Mouse (Mus musculus) heart, postnatal 14 days (tissue): ENCODE data around the gene Gm44579. TPM values are rescaled to one million over a fixed set of nuclear protein-coding genes. Genes with fewer than 3 reads are reported as not detected.

Experiments
- DNase-seq, 2 experiments: peaks; one replicate each; pipeline ENCODE4 v3.0.0; 2021 to 2022
- intact Hi-C: fragments of 180-260 bp; cut with DNase I; formaldehyde crosslinking; loops from one replicate; pipeline ENCODE4 v1.15.1; 2025
- total RNA-seq, 2 experiments: library from RNA; stranded (reverse); gene quantifications; 2 replicates each; pipeline ENCODE4 v1.2.3; 2021

The Gm44579 gene
- total RNA-seq, 2 experiments from 2014 or later, result not detected

DNA sequence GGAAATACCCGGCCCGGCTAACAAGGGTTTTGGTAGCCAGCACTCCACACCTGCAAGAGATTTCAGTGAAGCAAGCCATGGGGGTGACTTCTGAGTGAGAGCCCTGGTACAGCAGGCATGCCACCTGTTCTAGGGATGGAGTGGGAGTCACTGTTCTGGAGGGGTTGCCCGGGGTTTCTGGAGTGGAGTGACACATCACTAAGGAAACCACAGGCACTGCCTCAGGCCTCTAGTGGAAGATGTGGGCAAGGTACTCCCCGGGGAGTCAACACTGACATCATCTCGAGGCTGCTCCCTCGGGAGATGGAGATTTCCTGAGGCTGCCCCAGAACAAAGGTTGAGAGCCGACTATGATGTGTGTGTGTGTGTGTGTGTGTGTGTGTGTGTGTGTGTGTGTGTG is 50.4 kb downstream of the Gm44579 start:
- intact Hi-C loops, result loop anchor here (5.0 kb wide), 1 partner anchor 208 kb away; the partner anchor contains the start of gene Tmem106c
- DNase-seq, result no peak

GRCm38 (mm10) chr15:98168622-98169004 is 52.2 kb downstream of the Gm44579 start:
- no peak for DNase-seq
- intact Hi-C loops, result no loop called here

DNA sequence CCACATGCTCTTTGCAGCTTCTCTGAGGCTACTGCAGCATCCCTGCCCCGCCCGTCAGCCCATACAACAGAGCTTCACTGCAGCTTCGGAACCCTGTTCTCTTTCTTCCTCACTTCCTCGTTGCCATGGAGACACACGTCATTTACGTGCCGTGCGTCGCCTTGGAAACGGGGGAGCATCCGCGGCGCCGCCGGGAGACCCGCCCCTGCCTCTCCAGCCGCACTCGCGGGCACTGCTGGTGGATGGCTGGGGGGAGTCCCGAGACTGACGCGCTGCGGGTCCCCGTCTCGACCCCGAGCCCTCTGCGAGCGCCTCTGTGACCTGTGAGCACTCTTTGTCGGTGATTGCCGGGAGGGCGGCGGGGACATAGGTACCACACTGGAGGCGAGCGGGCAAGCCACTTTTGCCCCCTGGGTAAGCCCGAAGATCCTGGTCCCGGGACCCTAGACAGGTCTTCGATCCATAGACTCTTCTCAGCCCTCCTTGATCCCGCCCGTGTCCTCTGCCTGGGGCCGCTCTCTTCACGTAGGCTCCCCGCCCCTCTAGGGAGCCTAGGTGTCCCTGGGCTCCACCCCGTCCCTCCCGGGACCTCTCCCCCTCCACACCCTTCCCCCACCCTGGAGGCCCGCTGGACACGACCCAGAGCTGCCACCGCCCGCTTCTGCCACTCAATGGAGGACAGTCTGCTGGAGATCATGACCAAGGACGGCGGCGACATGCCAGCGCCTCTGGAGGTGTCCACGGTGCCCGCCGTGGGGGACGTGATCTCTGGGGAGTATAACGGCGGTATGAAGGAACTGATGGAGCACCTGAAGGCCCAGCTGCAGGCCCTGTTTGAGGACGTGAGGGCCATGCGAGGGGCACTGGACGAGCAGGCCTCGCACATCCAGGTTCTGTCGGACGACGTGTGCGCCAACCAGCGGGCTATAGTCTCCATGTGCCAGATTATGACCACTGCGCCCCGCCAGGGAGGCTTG is 52.8 kb downstream of the Gm44579 start:
- intact Hi-C loops, result no loop called here
- DNase-seq, result peak; percentile 64 to 75

GRCm38 (mm10) chr15:98166963-98167644 is 53.7 kb downstream of the Gm44579 start, which contains the start of gene Ccdc184:
Gene Ccdc184 (plus strand): TSS chr15:98167158.
- intact Hi-C loops, result no loop called here

DNA sequence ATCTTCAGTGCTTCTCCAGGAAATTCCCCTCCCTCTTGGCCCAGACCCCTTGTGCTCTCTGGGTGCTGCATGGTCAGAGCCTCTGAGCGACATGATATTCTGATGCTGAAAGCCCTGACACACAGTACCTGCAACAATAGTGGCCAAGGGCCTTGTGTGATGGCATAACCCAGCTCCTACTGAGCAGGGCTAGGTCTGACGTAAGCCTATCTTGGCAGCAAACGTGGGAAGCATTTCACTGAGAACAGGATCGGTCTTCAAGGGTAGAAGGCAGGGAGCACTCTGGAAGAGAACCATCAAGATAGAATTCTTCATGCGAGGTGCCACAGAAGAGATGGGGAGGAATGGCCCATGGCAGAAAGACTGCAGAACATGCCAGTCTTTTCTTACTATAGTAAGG is 55.3 kb downstream of the Gm44579 start, which contains the start of gene Asb8:
Gene Asb8 (minus strand): TSS at position 101 of the 400 bp plus-strand sequence.
- no peak for DNase-seq
- intact Hi-C loops, result no loop called here

More at GRCm38 (mm10) chr15:98166963-98167644, 53.7 kb downstream of the Gm44579 start, which contains the start of gene Ccdc184:
- no peak for DNase-seq

DNA sequence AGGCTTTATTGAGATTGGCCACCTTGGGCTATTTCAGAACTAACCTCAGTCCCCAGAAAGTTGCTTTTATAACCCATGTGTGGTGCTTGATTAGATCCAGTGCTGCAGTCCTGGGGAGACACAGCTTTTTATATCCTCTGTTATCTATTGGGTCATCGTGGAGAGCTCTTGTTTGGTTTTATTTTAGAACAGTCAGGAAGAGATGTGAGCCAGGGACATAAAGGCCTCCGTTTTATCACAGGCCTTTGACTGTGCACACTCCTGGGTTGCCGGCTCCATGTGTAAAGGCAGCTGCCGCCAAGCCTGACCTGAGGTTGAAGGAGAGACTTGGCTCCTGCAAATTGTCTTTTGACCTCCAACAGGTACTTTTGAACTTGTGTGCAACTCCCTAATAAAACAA is 58.2 kb downstream of the Gm44579 start:
- no peak for DNase-seq
- intact Hi-C loops, result no loop called here

- DNase-seq, result no peak
- intact Hi-C loops, result no loop called here
Observed at GRCm38 (mm10) chr15:98161026-98161805, 59.6 kb downstream of the Gm44579 start.

DNA sequence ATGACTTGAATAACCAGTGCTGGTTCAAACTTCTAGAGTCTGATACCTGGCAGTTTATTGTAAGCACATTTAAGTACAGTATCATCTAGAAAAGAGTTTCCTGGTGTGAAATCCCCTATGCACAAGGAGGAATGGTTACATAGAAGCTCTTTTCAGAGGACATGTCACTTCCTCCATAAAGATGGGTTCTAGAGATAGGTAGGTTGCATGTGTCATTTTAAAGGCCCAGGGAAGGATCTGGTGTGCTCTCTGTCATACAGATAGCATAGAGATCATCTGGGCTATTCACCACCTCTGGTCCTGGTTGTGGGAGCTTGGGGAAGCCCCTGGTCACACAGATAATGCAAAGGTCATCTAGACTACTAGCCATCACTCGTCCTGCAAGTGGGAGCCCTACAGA is 63.5 kb downstream of the Gm44579 start:
- intact Hi-C loops, result no loop called here
- no peak for DNase-seq

DNA sequence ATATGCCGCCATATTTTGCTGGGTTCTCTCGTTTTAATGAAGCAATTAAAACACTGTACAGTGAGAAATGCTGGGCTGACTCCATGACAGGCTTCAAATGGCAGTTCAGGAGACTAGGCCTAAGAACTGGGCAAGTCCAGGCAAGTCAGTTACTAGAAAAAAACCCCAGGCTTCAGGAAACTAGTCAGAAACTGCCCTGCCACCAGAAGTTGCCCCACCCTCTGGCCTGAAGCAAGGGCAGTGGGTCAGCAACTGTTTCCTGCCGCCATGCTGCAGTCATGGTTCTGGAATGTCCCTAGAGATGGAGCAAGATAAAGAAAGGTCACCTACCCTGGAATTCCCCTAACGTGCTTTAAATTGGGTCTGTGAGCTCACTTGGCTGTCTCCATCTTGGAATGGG is 64.8 kb downstream of the Gm44579 start:
- intact Hi-C loops, result no loop called here
- DNase-seq, result no peak

- no peak for DNase-seq
- intact Hi-C loops, result no loop called here
Observed at GRCm38 (mm10) chr15:98155272-98155671, 65.5 kb downstream of the Gm44579 start.

DNA sequence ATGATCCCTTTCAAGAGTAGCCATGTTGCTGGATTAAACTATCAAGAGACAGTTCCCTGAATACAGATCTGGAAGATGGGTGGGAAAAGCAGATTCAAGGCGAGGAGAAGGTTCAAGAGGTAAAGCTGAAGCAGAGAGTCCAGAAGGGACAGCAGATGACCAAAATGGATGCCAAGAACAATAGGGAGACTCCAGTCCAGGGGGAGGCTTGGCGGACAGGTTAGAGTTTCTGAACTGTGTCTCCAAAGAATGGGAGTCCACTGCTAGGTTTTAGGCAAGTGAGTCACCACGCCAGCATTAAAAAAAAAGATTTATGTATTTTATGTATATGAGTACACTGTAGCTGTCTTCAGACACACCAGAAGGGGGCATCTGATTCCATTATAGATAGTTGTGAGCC is 66.1 kb downstream of the Gm44579 start:
- intact Hi-C loops, result no loop called here
- no peak for DNase-seq

DNA sequence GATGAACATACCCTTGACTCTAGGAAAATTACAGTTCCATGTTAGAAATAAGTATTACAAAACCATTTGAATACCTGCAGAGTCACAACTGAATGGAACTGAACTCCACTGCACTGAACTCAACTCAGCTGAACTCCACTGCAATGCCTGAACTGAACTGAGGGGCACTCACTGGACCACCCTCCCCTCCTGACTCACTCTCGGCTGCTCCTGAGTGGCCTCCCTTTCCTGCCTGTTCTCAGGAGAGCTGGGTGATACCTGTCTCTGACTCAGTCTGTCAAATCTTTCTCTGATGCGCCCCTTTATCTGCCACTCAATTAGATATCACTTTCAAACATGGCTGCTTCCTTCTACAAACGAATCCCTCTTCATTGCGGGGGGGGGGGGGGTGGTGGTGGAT is 66.6 kb downstream of the Gm44579 start:
- intact Hi-C loops, result no loop called here

DNA sequence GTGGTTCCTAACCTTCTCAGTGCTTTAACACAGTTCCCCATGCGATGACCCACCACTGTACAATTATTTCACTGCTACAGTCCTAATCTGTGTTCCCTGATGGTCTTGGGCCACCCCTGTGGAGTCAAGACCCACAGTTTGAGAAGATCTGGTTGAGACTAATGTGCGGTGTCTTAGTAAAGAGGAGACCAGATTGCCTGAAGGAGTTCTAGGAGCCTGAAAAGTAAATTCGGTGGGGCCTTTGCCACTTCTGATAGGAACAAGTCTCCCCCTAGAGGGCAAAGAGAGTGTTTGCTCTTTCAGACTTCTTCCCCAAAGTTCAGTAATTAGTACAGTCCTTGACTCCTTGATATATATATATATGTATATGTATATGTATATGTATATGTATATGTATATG is 67.2 kb downstream of the Gm44579 start:
- intact Hi-C loops, result loop anchor here (2.0 kb wide), 1 partner anchor 63 kb away; no protein-coding TSS in a partner anchor
- DNase-seq, result peak in 1 of 2 experiments; percentile 21

More for the DNA sequence above, 66.6 kb downstream of the Gm44579 start:
- DNase-seq, result no peak

DNA sequence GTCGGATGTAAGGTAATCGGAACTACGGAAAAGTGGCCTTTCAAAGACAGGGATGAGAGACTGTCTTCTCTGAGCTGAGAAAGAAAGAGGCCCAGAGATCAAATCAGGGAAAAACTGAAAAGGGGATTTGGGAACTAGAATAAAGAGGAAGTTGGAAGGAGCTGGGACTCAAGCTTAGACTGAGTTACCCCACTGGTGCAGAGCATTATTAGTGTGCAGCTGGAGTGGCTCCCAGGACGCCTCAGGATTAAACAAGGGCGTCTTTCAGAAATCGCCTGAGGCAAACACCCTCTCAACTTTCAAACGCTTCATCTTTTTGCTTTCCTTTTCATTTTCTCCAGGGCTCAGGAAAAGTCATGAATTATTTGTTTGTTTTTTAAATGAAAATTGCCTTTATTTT is 67.9 kb downstream of the Gm44579 start:
- intact Hi-C loops, result loop anchor here (2.0 kb wide), 1 partner anchor 62 kb away; no protein-coding TSS in a partner anchor
- DNase-seq, result no peak

DNA sequence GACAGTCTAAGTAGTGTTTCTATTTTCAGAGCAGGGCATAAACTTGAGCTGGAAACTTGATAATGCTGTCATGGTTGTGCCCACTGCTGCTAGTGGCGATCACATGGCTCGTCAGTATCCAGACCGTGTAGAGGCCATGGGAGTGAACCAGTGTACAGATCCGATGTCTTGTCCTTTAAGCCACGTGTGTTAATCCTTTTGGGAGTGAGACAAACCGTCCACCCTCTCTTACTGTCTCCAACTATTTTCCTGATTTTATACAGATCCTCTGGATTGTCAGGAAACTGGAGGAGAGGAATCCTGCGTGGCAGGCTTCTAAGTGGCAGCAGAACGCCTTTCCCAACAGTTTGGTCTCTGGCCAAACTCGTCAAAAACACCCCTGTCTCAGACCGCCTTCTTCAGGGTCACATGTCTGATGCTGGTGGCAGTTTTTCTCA is 71.6 kb downstream of the Gm44579 start:
- peak; percentile 36 to 59 for DNase-seq

DNA sequence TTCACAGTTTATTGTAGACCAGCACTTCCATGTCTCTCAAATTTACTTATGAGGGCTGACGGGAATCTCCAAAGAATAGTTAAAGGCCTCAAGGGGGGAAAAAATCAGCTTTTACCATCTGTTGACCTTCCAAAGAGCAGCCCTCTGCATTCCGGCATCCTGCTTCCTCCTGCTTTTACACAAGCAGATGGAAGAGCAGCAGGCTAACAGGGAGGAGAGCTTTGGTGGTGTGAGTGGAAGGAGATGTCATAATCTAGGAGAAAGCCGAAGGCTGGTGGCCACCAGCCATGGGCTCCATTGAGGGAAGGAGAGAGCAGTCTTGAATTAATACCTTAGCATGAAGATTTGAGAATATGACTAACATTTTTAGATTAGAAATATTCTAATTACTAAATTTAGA is 72.4 kb downstream of the Gm44579 start:
- intact Hi-C loops, result loop anchor here (5.0 kb wide), 1 partner anchor 41 kb away; no protein-coding TSS in a partner anchor
- peak in 1 of 2 experiments; percentile 7 for DNase-seq

More for the DNA sequence above, 71.6 kb downstream of the Gm44579 start:
- intact Hi-C loops, result loop anchor here (5.0 kb wide), 1 partner anchor 42 kb away; no protein-coding TSS in a partner anchor

DNA sequence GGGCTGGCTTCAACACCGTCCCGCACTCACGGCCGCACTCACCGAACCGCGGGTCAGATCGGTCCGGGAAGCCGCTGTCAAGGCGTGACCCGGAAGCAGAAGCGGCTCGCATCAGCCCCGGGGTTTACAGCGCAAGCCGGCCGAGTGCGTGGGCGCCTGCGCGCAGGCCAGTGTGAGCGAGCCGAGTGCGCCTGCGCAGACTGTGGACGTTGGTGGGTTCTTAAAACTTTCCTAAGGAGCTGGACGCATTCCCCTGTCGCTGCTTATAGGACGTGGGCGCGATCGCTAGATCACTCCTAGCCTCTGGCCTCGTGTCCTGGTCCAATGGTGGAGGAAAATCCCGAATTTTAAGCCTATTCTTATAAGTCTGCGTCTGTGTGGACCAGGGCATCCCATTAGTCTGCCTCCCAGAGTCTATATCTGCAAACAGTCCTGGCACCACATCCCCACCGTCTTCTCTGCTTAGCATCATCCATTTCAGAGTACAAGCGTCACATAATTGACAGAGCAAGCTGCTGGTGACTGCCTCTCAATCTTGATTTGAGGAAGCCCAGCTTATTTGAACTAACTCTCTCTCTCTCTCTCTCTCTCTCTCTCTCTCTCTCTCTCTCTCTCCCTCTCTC is 75.1 kb downstream of the Gm44579 start:
- peak; percentile 96 for DNase-seq
- intact Hi-C loops, result loop anchor here (5.0 kb wide), 1 partner anchor 38 kb away; no protein-coding TSS in a partner anchor

DNA sequence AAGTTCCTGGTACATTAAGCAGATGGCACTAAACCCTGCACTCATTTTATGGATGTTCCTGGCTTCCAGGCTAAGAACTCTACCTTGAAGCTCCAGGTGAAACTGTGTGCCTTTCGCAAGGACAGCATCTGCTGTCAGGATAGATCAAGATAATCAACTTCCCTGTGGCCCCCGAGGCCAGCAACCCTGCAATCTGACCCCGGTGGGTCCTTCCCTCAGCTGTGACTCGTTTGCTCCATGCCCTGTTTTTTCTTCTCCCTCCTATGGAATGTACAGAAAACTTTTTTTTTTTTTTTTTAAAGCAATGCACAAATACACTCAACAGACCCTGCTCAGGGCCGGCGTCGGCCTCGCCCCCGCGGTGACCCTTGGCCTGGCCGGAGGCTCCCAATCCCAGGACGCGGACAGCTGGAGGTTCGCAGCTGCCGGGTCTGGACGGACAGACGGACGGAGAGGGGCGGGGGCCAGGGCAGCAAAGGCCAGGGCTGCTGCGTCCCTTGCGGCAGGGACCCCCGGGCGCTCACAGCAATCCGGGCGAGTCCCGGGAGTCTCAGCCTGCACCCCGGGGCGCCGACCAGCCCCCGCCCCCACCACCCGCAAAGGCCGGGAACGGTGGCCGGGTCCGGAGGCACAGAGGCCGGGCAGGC is 75.8 kb downstream of the Gm44579 start:
- DNase-seq, result peak in 1 of 2 experiments; percentile 48
- intact Hi-C loops, result loop anchor here (5.0 kb wide), 1 partner anchor 38 kb away; no protein-coding TSS in a partner anchor

DNA sequence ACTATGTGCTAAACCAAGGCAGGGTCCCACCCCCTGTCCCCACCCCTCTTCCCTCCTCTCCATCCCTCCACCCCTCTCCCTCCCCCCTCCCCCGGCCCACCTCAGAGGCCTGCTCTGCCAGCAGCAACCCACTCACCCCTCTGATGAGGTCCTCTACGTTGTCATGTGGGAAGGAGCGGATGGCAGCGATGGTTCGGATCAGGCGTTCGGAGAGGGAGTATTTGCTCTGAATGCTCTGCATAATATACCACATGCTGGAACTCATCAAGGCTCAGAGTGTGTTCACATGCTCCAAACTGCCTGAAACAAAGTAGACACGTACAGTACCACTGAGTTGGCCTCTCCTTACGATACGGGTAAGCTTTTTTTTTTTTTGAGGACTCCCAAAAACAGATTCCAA is 78.3 kb downstream of the Gm44579 start:
- intact Hi-C loops, result no loop called here
- no peak for DNase-seq
